Mouse (Mus musculus): ENCODE data around the gene Dab1.

DNA sequence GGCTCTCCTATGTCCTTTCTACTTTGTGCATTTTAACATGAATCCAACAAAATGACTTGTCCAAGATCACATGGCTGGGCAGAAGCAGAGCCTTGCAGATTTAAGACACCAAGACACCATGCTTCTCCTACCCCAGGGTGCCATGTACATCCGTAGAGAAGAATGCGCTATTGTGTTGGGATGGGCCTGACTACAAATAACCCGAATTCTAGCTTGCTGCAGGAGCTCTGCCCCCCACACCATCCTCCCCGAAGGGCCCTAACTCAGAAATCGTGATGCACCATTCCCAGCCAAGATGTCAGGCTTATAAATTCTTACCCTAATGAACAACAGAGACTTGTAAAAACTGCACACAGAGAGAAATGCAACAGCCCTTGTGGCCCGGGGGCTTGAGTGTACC, 118.0 kb downstream of the Dab1 start:
- no peak for TF ChIP-seq CTCF (IDR thresholded peaks at IDR 0.05; ENCODE audit: control insufficient read depth, insufficient read depth, insufficient read length)
- no peak for TF ChIP-seq USF1 (IDR thresholded peaks at IDR 0.05; ENCODE audit: low read depth)
- no peak for TF ChIP-seq MYOD1 (IDR thresholded peaks at IDR 0.05; ENCODE audit: control insufficient read depth, insufficient read length, low read depth)
